Mouse (Mus musculus) gastrocnemius, postnatal 10 days (tissue): ENCODE data around the gene Gm884. TPM values are rescaled to one million over a fixed set of nuclear protein-coding genes. Genes with fewer than 3 reads are reported as not detected.

Source experiments
- DNase-seq: peaks from one replicate; pipeline ENCODE4 v3.0.0; 2021; ENCODE audit warnings: mixed read lengths
- long read RNA-seq, 2 experiments: library from polyadenylated mRNA; stranded (forward); transcript quantifications; one replicate each; pipeline ENCODE4 v2.0.0; 2021
- total RNA-seq, 2 experiments: library from RNA; stranded (reverse); gene quantifications; 2 replicates each; pipeline ENCODE4 v1.2.3; 2021

Gm884 gene
- not detected for total RNA-seq
- long read RNA-seq, experiment 1 = 0 reads
- long read RNA-seq, experiment 2 = 0 reads

DNA sequence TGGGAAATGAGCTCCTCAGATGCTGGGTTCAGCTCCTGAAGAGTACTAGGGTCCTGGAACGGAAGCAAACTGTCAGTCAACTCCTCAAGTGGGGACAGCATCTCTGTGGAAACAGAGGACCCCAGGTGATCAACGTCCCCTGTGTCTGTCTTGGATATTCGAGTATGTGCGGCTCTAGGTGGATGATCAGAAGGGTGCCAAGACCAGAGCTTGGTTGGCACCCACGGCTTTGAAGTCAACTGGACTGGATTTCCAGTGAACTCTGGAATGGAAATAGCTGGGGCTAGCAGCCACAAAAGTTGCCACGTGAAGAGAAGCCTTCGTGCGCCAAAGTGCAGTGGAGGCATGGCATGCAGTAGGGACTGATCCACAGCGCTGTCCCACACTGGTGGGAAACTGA lies at the start of gene Gm884:
Gm884 (minus strand) TSS at position 101 of the 400 bp plus-strand sequence.
- no peak for DNase-seq

DNA sequence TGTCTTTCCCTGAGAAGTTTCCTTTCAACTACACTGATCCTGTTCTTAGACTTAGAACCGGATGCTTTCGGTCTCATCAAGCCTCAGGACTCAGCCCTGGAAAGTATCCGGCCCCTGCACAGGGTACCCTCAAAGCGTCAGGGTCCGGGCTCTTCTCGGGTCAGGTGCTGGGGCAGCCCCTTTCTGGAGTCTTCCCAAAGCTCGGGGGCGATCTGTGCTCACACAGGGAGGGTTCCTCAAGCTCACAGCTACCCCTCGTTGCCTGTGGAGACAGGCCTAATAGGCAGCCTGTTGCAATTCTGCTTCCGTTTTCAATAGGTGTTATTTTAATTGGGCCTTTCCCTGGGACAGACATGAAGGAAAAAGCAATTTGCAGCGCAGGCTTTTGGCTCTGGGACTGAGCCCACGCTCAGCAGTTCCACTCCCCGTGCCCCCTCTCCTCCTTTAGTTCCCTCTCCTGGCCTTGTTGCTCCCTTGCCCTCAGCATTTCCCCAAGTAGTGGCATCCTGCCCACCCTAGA lies 46.0 kb upstream of the Gm884 start:
- DNase-seq = no peak

DNA sequence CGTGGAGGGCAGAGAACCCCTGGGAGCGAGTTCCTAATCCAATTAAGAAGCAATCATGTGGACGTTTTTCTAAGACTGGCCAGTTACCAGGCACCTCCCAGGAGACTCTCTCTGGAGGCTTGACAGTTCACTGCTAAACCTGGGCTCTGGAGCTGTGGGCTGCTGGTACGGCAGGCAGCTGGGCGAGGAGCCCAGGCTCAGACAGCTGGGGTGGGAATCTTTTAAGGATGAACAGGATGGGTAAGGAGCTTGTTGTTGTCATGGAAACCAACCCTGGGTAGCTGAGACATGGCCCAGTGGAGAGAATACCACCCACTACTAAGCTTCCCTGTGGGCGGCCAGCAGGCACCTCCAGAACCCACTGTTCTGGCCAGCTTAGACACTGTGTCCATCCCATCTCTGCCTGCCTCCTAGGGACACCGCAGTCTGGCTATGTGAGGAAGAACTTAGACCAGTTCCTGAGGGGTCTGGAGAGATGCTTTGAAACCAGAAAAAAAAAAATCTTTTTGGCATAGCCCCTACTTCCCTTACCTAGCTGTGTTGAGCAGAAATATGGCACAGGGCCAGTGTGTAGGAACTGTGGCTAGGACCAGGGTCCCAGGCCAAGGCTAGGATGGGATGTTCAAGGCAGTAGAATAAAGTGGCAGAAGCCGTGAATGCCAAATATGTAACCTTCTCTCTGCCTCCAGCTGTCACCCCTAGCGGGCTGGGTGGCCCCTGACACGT lies 45.4 kb upstream of the Gm884 start:
- no peak for DNase-seq

DNA sequence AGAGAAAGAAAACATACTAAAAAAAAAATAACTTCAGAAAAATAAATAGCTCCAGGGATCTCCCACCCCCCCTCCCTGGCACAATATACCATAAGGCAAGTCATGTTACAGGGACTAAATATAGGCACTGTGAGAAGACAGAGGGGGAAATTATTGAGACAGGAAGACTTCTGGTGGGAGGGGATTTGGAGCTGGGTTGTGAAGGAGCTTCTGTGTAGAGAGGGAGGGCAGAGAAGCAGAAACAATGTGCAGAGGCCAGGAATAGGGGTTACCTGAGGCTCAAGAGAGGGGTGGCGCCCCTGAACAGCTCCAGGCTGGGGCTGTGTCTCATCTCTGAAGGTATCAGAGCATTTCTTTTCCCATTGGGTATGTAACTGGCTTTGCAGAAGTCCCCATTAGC lies 44.8 kb upstream of the Gm884 start:
- DNase-seq = no peak

DNA sequence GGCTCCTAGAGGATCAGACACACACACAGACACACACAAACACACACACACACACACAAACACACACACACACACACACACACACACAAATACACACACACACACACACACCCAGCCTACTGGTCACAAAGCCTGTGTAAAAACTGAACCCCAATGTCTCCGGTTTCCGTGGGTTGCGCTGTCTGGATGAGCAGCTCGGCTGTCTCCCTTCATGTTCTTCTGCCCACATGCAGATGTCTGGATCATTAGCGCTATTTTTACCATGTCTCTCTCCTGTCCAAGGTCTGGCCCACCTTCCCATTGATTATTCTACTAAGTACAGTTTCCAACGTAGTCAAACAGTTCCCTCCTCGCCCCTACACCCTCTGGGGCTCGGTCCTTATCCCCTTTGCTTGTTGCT lies 42.2 kb upstream of the Gm884 start:
- DNase-seq = no peak

DNA sequence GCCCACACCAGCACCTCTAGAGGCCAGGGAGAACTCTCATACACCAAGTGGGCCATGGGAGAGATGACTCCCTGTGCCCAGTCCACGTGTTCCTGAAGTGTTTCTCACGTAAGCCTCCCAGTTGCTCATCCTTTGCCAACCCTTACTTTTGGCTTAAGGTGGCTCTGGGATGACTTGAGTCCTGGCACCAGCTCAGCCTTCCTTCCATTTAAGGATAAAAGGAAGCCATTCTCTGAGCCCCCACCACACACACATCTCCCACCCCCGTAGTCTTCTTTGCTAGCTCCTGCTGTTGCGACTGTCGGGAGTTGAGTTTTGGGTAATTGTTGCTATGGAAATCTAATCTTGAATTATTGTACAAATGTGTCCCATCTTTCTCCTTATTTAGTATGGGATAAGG lies 41.6 kb upstream of the Gm884 start:
- DNase-seq = no peak

DNA sequence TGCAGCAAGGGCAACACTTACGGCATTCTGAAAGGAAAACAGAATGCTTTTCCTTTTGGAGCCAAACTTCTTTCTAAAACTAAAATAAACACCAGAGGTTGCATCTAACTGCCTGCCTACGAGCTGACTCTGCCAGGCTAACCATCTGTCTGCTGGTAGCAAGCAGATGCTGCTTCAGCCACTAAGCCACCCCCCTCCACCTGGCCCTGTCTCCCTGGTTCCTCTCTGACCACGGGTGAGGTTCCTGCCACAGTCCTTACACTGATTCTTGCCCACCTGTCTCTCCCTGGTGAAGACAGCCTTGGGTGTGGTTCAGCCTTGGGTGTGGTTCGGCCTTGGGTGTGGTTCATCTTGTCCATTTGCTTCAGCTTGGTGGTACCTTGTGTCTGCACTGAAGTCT lies 40.9 kb upstream of the Gm884 start:
- DNase-seq = no peak

DNA sequence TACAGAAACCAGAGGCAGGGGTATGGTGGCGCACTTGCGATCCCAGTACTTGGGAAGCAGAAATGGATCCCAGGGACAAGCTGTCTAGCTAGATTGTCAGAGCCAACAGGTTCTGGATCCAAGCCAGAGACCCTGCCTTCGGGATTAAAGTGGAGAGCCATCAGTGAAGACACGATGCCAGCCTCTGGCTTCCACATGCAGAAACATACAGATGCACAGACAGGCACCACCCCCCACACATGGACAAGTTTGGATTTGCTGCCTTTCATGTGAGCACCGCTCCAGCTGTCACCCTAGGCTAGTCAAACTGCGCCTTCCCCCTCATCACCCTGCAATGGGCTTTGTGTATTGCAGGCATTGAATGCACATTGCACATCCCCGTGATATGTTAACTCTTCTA lies 37.2 kb upstream of the Gm884 start:
- no peak for DNase-seq

DNA sequence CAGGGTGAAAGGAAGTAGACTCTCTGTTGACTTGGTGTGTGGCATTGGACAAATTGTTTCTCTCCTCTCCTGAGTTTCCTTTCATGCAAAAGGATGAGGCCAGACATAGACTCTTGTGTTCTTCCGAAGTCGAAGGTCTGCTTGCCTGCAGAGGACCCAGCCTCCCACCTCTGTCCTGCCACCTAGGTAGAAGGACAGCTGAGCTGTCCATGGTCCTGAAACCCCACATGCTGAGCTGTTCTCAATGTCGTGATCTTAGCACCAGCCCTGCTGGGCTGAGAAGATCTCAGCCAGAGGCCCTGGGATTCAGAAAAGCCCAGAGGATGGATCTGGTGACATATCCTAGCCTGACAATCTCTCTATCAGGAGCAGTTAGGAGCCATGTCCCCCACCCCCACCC lies 35.6 kb upstream of the Gm884 start:
- peak; percentile 58 for DNase-seq

DNA sequence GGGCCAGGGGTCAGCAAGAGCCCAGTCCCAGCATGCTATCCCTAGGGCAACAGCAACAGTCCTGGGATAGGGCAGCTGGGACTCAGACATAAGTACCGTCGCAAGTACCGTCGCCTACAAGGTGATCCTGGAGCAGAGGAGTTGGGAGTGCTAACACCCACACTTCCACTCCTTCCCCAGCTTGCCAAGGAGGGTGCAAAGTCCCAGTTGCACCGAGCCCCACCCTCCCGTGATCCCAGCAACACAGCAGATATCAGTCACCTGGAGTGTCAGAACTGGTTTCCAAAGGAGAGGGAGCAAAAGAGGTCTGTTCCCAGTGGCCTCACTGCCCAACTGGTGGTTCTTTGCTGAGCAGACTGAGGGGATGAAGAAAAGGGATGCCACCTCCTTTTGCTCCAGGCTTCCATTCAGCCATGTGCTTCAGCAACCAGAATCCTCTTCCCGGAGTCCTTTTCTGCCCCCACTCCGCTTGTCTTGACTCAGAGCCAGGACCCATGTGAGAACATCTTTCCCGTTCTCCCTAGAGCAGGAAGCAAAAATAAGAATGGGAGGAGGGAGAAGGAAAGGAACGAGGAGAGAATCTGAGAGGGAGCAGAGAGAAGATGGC lies 32.5 kb upstream of the Gm884 start:
- no peak for DNase-seq

DNA sequence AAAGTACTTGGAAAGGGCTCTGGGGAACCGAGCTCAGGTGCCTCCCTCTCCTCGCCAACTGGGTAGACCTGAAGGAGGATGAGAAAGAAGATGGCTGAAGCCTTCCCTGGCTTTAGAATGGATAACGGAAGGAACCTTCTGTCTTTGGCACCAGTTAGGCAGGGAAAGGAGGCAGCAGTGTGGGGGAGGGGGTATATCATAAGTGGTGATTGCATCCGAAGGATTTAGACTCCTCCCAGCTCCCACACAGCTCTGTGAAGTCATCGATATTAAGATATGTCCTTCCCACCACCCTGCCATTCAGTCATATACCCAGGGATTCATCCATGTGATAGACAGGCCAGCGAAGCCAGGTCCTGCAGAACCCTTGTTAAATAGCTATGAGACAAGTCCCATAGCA lies 30.5 kb upstream of the Gm884 start:
- no peak for DNase-seq

DNA sequence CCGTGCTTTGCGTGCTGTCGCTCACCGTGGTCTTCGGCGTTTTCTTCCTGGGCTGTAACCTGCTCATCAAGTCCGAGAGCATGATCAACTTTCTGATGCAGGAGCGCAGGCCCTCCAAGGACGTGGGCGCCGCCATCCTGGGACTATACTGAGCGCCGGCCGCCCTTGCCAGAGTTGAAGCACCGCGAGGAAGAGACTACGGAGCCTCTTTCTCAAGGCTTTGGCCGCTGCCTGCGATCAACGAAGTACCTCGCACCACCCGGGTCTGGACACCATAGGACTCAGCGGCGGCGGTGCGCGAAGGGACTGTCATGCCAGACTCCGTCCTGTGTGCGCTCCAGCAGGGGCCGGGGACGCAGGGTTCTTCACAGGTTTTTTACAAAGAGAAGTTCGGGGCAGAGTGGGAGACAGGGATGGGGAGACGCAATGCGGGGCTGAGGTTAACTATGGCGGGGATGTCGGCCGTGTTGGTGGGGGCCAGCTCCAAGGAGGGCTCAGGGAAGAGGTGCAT lies 29.1 kb upstream of the Gm884 start:
- no peak for DNase-seq

DNA sequence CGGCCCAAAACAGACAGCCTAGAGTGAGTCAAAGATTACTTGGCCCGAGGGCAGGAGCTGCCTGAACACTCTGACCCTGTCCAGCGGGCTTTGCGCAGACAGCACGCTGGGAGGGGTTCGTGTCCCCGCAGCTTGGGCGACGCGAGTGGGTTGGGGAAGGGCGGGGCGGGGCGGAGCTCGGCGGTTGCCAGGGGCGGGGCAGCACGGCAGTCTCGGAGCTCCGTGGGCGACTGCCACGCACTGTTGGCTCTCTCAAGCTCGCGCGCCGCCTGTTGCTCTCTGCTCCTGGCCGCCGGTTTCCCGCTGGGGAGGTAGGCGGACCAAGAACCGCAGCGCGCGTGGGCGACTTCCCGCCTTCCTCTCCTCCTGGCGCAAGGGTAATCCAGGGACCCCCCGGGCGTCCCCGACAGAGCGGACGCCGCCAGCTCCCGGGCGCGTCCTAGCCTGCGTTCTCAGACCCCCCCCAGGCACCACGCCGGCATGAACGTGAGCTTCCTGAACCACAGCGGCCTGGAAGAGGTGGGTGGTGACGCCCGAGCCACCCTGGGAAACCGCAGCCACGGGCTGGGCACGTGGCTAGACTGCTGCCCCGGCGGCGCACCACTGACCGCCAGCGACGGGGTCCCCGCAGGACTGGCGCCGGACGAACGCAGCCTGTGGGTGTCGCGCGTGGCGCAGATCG lies 28.5 kb upstream of the Gm884 start, which contains the start of gene Rprml:
Rprml (plus strand) TSS at position 270 of the 682 bp plus-strand sequence.
- DNase-seq = no peak

DNA sequence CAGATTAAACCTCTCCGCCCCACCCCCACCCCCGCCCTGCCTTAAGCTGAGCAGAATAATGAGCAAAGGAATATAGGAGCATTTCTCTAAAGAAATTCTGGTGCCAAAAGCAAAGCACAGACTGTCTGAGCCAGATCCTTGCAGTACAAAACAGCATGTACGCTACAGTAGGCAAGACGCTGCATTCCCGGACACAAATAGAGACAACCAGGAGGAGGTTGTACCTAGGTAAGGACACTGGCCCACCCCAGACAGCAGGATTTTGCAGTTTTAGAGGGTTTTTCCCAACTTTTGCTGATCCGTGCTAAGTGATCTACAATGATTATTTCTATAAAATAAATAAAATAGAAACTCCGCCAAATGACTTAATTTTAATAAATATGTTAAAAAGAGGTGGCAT lies 27.7 kb upstream of the Gm884 start:
- no peak for DNase-seq

DNA sequence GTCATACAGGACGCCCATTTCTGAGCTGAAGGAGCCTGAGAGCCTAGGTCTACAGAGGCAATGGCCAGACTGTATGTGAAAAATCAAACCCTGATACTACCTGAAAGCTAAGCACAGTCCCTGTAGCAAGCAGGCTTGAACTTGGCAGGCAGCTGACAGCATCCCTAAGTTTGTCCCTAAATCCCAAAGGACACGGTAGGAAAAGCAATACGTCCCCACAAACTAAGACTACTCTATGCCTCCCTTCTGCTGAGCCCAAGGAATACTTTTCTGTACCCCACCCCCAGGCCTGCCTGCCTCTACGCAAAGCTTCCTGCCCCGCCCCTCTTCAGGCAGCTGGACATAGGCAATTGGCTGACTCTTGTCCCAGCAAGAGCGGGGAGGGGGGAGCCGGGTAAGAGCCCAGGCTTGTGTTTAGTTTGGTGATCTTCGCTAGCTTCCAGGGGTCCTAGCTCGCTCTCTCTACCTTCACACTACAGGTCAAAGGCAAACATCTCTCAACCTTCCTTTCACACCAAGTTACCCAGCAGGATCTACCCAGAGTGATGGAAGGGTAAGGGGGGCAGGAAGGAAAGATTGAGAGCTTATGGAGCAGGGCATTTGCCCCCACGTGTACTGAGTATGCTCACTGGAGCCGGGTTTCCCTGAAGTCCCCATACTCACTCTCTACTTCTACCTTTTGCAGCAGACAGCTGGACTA lies 27.1 kb upstream of the Gm884 start:
- no peak for DNase-seq

DNA sequence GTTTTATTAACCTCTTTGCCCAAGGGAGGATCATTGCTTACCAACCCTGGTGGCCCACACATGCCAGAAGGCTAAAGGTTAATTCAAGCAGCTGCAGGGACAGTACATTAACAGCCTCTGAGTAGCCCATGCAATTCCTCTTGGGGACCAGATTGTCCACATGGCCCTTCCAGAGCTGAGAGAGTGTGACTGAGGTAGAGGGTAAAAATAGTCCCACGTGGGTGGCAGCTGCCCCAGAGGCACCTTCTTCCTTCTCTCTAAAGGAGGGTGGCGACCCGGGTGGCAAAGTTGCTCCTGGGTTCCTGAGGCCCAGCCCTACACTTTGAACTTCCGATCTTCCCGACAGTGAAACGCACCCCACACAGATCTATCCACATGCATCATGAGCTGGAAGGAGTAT lies 25.4 kb upstream of the Gm884 start:
- no peak for DNase-seq

DNA sequence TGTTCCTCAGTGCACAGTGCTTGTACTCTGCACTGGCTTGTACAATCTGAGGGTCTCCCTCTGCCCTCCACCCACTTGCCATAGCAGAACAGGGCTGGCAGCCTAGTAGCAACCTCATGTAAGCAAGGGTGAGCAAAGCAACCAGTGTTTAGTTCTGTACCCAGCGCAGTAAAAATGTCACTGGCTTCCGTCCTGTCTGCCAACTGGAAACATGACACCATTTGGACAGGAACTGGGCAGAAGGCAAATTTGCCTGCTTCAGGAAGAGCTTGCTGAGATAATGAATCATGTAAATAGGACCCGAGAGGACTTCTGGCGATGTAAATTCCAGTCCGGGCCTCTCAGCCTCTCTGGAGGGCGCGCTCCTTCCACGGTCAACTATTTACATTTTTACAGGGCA lies 24.8 kb upstream of the Gm884 start:
- DNase-seq = no peak

DNA sequence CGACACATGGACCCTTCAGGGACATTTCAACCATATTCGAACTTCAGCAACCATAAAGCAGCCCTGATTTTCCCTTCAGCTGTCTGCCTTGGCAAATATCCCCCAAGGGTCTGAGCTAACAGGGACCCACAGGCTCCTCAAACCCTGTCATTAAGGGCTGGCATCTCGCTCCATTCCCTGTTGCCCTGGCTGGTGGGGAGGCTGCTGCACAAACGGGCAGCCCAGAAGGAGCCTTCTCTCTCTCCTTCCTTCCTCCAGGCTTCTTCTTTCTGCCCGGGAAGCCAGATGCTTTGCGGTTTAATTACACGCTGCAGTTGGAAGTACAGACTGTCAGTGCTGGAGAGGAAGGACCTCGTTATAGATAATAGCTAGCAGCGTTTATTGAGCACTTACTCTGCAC lies 22.3 kb upstream of the Gm884 start:
- no peak for DNase-seq

DNA sequence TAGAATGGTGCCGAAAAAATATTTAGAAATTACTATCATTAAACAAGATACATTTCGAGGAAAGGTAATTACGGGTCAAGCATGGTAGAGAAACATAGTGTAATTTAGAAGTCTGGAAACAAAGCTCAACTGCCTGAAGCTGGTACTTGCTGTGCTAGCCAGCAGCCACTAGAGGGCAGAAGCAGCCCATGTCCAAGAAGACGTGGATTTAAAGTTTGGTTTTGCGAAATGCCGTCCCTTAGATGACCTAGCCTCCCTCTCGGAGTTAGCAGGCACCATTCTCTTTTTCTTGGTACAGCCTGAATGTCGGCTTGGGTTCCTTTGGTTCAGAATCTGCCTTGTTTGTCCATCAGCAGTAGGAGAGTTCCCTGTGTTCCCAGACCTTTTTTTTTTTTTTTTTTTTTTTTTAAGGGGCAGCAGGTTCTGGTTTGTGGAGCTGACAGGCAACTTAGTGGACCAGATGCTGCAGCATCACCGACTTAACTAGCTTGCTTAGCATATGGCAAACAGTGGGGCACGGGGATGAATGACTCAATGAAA lies 18.5 kb upstream of the Gm884 start:
- peak; percentile 45 for DNase-seq

DNA sequence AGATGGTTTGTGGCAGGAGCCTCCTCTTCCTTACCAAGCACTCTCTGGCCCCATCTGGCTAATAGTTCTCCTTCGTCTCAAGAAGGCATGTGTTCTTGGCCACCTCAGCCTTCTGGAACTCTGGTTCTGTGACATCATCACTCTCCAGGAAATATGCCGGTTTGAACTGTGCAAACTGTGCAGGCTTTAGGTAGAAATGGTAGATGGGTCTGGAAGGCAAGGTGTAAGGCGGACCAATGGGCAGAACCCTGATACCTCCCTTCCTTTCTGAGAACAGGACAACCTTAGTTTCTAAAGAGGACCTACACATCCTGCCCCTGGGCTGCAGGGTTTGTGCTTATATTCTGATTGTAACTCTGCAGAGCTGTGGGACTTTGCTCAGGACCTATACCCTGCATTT lies 17.9 kb upstream of the Gm884 start, which contains the start of gene Lyzl6:
Lyzl6 (minus strand) TSS at position 101 of the 400 bp plus-strand sequence.
- no peak for DNase-seq

DNA sequence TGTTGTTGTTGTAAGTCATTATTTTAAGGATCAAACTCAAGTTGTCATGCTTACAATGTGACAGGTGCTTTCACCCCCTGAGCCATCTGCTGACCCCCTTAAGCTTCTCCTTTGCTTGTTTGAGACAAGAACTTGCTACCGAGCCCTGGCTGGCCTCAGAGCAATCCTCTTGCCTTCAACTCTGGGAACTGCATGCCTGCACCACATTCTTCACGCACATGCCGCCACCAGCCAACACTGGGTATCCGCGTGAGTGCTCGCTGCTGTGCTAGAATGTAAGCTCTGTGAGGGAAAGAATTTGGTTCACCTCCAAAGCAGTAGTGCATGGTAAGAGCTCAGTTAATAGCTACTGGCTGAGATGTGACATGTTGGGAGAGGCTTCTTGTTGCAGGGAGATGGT lies 15.3 kb upstream of the Gm884 start:
- no peak for DNase-seq

DNA sequence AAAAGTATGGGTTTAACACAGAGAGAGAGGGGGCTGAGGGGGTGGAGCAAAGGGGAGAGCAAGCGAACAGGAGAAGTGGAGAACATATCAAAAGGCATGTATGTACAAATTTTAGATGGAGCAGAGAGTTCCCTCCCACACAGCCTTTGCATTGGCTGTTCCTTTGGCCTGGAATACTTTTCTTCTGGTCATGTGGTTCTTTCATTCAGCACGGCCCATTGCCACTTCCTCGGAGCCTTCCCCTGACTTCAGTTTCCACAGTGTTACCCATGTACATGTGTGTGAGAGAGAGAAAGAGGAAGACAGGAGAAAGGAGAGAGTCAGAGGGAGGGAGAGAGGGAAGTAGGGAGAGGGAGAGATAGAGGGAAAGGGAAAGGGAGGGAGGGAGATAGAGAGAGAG lies 14.5 kb upstream of the Gm884 start:
- DNase-seq = no peak
